Mouse (Mus musculus) layer of hippocampus, postnatal 36 days (tissue): ENCODE measurements around the gene Dennd5b. TPM values are rescaled to one million over a fixed set of nuclear protein-coding genes. Genes with fewer than 3 reads are reported as not detected.

Experiments used
- DNase-seq, 2 experiments: peaks; one replicate each; pipeline ENCODE4 v3.0.0; 2022
- total RNA-seq, 2 experiments: library from RNA; stranded (reverse); gene quantifications; 2 replicates each; pipeline ENCODE4 v1.2.3; 2021

The Dennd5b gene
- total RNA-seq, 2 experiments from 2014 or later, result 47.8 to 49.5 TPM

GRCm38 (mm10) chr6:149100174-149101075 lies 1.1 kb downstream of the Dennd5b start:
- peak; percentile 64 to 69 for DNase-seq

- DNase-seq, result no peak
Observed at GRCm38 (mm10) chr6:149098993-149099392, 2.5 kb downstream of the Dennd5b start.

- DNase-seq, result no peak
Observed at GRCm38 (mm10) chr6:149097276-149097675, 4.2 kb downstream of the Dennd5b start.

- no peak for DNase-seq
Observed at GRCm38 (mm10) chr6:149096233-149096632, 5.2 kb downstream of the Dennd5b start.

- no peak for DNase-seq
Observed at GRCm38 (mm10) chr6:149095389-149095788, 6.1 kb downstream of the Dennd5b start.

- no peak for DNase-seq
Observed at GRCm38 (mm10) chr6:149094555-149094954, 6.9 kb downstream of the Dennd5b start.

- DNase-seq, result no peak
Observed at GRCm38 (mm10) chr6:149093465-149093864, 8.0 kb downstream of the Dennd5b start.

- no peak for DNase-seq
Observed at GRCm38 (mm10) chr6:149092406-149092805, 9.1 kb downstream of the Dennd5b start.

GRCm38 (mm10) chr6:149077136-149077808 lies 24.2 kb downstream of the Dennd5b start:
- no peak for DNase-seq

- no peak for DNase-seq
Observed at GRCm38 (mm10) chr6:149073854-149074253, 27.6 kb downstream of the Dennd5b start.

- DNase-seq, result no peak
Observed at GRCm38 (mm10) chr6:149072873-149073272, 28.6 kb downstream of the Dennd5b start.

GRCm38 (mm10) chr6:149070592-149071124 lies 30.8 kb downstream of the Dennd5b start:
- DNase-seq, result no peak

GRCm38 (mm10) chr6:149063382-149063781 lies 38.1 kb downstream of the Dennd5b start:
- DNase-seq, result no peak

- DNase-seq, result no peak
Observed at GRCm38 (mm10) chr6:149060670-149061387, 40.7 kb downstream of the Dennd5b start.

GRCm38 (mm10) chr6:149057947-149058391 lies 43.5 kb downstream of the Dennd5b start:
- DNase-seq, result no peak

GRCm38 (mm10) chr6:149054780-149055179 lies 46.7 kb downstream of the Dennd5b start:
- DNase-seq, result no peak

- no peak for DNase-seq
Observed at GRCm38 (mm10) chr6:149050978-149051723, 50.3 kb downstream of the Dennd5b start.

- DNase-seq, result no peak
Observed at GRCm38 (mm10) chr6:149040099-149040498, 61.4 kb downstream of the Dennd5b start.

GRCm38 (mm10) chr6:149032198-149032597 lies 69.3 kb downstream of the Dennd5b start:
- DNase-seq, result no peak

- DNase-seq, result no peak
Observed at GRCm38 (mm10) chr6:149031377-149031776, 70.1 kb downstream of the Dennd5b start.

- no peak for DNase-seq
Observed at GRCm38 (mm10) chr6:149018431-149018830, 83.0 kb downstream of the Dennd5b start.
